Mouse (Mus musculus): ENCODE measurements around the gene Rbfox2.

DNA sequence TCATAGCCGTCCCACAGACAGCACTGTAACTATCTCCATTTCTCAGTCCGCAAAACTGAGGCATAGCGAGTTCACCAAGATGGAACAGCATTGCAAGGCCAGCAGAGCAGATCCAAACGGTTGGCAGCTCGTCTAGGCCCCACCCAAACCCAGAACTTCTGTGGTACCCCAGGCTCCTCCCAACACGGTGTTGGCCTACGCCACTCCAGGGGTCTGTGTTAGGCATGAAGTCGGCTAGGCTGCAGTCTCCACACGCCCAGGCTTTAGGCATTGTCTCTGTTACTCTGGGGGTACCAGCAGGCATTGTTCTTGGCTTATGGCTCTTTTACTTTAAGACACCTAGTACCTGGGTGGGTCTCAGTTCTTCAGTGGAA lies 30.2 kb upstream of the Rbfox2 start:
- no peak for TF ChIP-seq CTCF (IDR thresholded peaks at IDR 0.05; ENCODE audit: low read depth)
- TF ChIP-seq EP300 (optimal IDR thresholded peaks at IDR 0.05) = no peak
